ENCODE assay signal across 12 mouse cellular contexts in the genomic region with DNA sequence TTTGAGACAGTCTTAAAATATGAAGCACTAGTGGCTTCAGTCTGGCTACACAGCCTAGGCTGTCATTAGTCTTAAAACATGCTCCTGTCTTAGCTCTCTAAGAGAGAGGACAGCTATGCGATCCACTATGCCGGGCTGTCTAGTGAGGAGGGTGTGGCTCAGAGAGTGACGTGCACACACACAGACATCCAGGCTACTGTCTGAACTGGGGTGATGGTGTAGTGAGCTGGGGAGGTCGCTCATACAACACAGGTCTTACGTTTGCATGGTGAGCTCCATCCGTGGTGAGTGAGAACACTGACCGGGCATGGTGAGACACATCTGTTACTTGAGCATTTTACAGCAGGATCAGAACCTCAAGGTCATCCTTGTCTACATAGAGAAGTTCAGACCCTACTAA. TPM values are rescaled to one million over a fixed set of nuclear protein-coding genes. Genes with fewer than 3 reads are reported as not detected.
DNase-seq lines count a peak whose midpoint lies in the region; ATAC-seq and TF ChIP-seq lines count a peak whose summit lies in the region.
"Had no signal": no experiment of that assay in that cellular context is flagged by ENCODE, and none has a peak within 500 bp of the region (broad histone marks: within the 10 kb centered on the region; RNA-seq: fewer than 3 reads in every experiment).

No protein-coding gene starts in this region.

- no peak overlapping the region for H3K9ac ChIP-seq in heart, embryonic 16.5 days (ENCODE audit: low read length)

- H3K4me2 ChIP-seq in heart, embryonic 16.5 days (ENCODE audit: low read depth, low read length): peak overlapping the region; percentile 77; the same call in 1 of the 2 replicates

- H3K27me3 ChIP-seq in heart, embryonic 16.5 days (ENCODE audit: control insufficient read depth, insufficient read depth, low read length): peaks cover 5% of the 10 kb centered on the region; the same call in 1 of the 2 replicates
- peaks cover 3% of the 10 kb centered on the region; the same call in 1 of the 2 replicates for H3K27me3 ChIP-seq in G1E (ENCODE audit: insufficient read depth, low read length)
- peaks cover 13% of the 10 kb centered on the region for H3K27me3 ChIP-seq in limb, embryonic 10.5 days (ENCODE audit: low read depth, poor library complexity, severe bottlenecking)

- no peak overlapping the region for H3K4me3 ChIP-seq in heart, embryonic 16.5 days (ENCODE audit: low read length)
- peak overlapping the region; percentile 42; the same call in 1 of the 2 replicates for H3K4me3 ChIP-seq in G1E (ENCODE audit: low read depth, low read length)
- no peak overlapping the region; the same call in 1 of the 2 replicates for H3K4me3 ChIP-seq in limb, embryonic 10.5 days

- no peak for TF ChIP-seq CTCF in G1E (IDR thresholded peaks at IDR 0.05; ENCODE audit: low read depth, low read length)

- no peaks in the 10 kb centered on the region for H3K9me3 ChIP-seq in heart, embryonic 16.5 days (replicated peaks; ENCODE audit: control insufficient read depth, low read length)
- H3K9me3 ChIP-seq in G1E (replicated peaks): no peaks in the 10 kb centered on the region
- no peaks in the 10 kb centered on the region for H3K9me3 ChIP-seq in limb, embryonic 10.5 days (replicated peaks)

- no peak for DNase-seq in heart, postnatal 25 days (ENCODE audit: low spot score)
- DNase-seq in A20 (ENCODE audit: low read depth, low spot score) (peak; percentile 81), G1E (ENCODE audit: low spot score) (no peak)
- no peak for DNase-seq in limb, embryonic 10.5 days (ENCODE audit: low spot score)
- no peak for DNase-seq in embryo, embryonic 9.5 days (ENCODE audit: extremely low spot score)
- DNase-seq in right cerebral cortex, postnatal 25 days: no peak
- no peak for DNase-seq in urinary bladder, postnatal 25 days (ENCODE audit: low spot score)
- DNase-seq: cerebellum, adult 8-10 months; layer of hippocampus, adult 9-11 months had no signal

- 81% methylated on average over 7 of the region's 7 CpGs for WGBS in heart, embryonic 16.5 days
- 89% methylated on average over 7 of the region's 7 CpGs for WGBS in limb, embryonic 10.5 days

- peaks cover 22% of the 10 kb centered on the region for H3K4me1 ChIP-seq in heart, embryonic 16.5 days (ENCODE audit: control insufficient read depth, insufficient read depth, low read length)
- peaks cover 58% of the 10 kb centered on the region for H3K4me1 ChIP-seq in G1E (ENCODE audit: insufficient read depth, low read depth, low read length)
- peaks cover 30% of the 10 kb centered on the region for H3K4me1 ChIP-seq in limb, embryonic 10.5 days

- ATAC-seq in heart, embryonic 16.5 days (replicated peaks; ENCODE audit: extremely low read depth, insufficient read depth, low FRiP score): no peak
- no peak for ATAC-seq in G1E (ENCODE audit: extremely low read depth, insufficient number of reproducible peaks, low FRiP score, poor library complexity, severe bottlenecking)

- intact Hi-C loops in heart, postnatal 25 days (cut with DNase I): loop anchor here (2.0 kb wide), 1 partner anchor 250 kb away; no protein-coding TSS in a partner anchor

- H3K27ac ChIP-seq in heart, embryonic 16.5 days (ENCODE audit: low read length): no peak overlapping the region
- 0 out of 2 replicates have a peak overlapping the region, but pooled peaks have one; percentile 84 for H3K27ac ChIP-seq in limb, embryonic 10.5 days

- H3K36me3 ChIP-seq in heart, embryonic 16.5 days (ENCODE audit: control insufficient read depth, insufficient read depth): no peaks in the 10 kb centered on the region
- H3K36me3 ChIP-seq in G1E (replicated peaks): peaks cover 22% of the 10 kb centered on the region
- peaks cover 16% of the 10 kb centered on the region for H3K36me3 ChIP-seq in limb, embryonic 10.5 days

RNA-seq across cellular contexts. Expression of a gene that starts 0.9 kb away (rescaled TPM):
- polyA plus RNA-seq in heart, embryonic 16.5 days (2015; fragmentation: Nextera tagmentation; extraction: Ambion mirVana): 88.9 and 103 TPM in 2 replicates
- total RNA-seq in heart, postnatal 25 days (2021): 10 to 100 TPM; 93.0 to 98.1 TPM
- total RNA-seq in G1E (2014; fragmentation: Nextera tagmentation) (15.3 and 22.0 TPM in 2 replicates), G1E (2017) (15.8 and 22.0 TPM in 2 replicates)
- polyA plus RNA-seq in G1E (2012): 119 and 145 TPM in 2 replicates
- polyA plus RNA-seq in limb, embryonic 10.5 days (2016; fragmentation: Nextera tagmentation; extraction: Ambion mirVana): 79.8 and 85.0 TPM in 2 replicates

RNA-seq across cellular contexts. Expression of a gene that starts 31.7 kb away (rescaled TPM):
- 0.51 and 1.1 TPM in 2 replicates for polyA plus RNA-seq in heart, embryonic 16.5 days (2015; fragmentation: Nextera tagmentation; extraction: Ambion mirVana)
- total RNA-seq in heart, postnatal 25 days (2021): under 1 TPM in 1 of 2 experiments, not detected in 1; 0.31 TPM
- total RNA-seq in G1E (2014; fragmentation: Nextera tagmentation) (2.1 and 4.4 TPM in 2 replicates), G1E (2017) (0.17 and 0.55 TPM in 2 replicates)
- polyA plus RNA-seq in G1E (2012): 2.3 and 3.1 TPM in 2 replicates
- polyA plus RNA-seq in limb, embryonic 10.5 days (2016; fragmentation: Nextera tagmentation; extraction: Ambion mirVana): 0.29 and 0.60 TPM in 2 replicates
- total RNA-seq: megakaryocyte progenitor cell, adult 5-6 weeks had no signal
- polyA plus RNA-seq: liver, adult 2 months had no signal

RNA-seq across cellular contexts. Expression of a gene that starts 31.9 kb away (rescaled TPM):
- polyA plus RNA-seq in heart, embryonic 16.5 days (2015; fragmentation: Nextera tagmentation; extraction: Ambion mirVana): 38.0 and 40.1 TPM in 2 replicates
- total RNA-seq in heart, postnatal 25 days (2021): 10 to 100 TPM; 21.2 to 25.5 TPM
- total RNA-seq in G1E (2014; fragmentation: Nextera tagmentation): 65.0 and 73.8 TPM in 2 replicates
- total RNA-seq in G1E (2017): 82.4 and 114 TPM in 2 replicates
- polyA plus RNA-seq in G1E (2012): 24.7 and 42.9 TPM in 2 replicates
- polyA plus RNA-seq in limb, embryonic 10.5 days (2016; fragmentation: Nextera tagmentation; extraction: Ambion mirVana): 45.3 and 49.8 TPM in 2 replicates

RNA-seq across cellular contexts. Expression of a gene that starts 32.3 kb away (rescaled TPM):
- 18.9 and 21.0 TPM in 2 replicates for polyA plus RNA-seq in heart, embryonic 16.5 days (2015; fragmentation: Nextera tagmentation; extraction: Ambion mirVana)
- total RNA-seq in heart, postnatal 25 days (2021): 10 to 100 TPM; 20.9 to 21.5 TPM
- 11.9 and 12.6 TPM in 2 replicates for total RNA-seq in G1E (2014; fragmentation: Nextera tagmentation)
- 7.2 and 13.2 TPM in 2 replicates for total RNA-seq in G1E (2017)
- polyA plus RNA-seq in G1E (2012): 4.9 and 6.0 TPM in 2 replicates
- polyA plus RNA-seq in limb, embryonic 10.5 days (2016; fragmentation: Nextera tagmentation; extraction: Ambion mirVana): 20.1 and 27.9 TPM in 2 replicates

RNA-seq across cellular contexts. Expression of a gene that starts 40.1 kb away (rescaled TPM):
- 35.7 and 37.8 TPM in 2 replicates for polyA plus RNA-seq in heart, embryonic 16.5 days (2015; fragmentation: Nextera tagmentation; extraction: Ambion mirVana)
- 1 to 10 TPM; 5.4 to 7.6 TPM for total RNA-seq in heart, postnatal 25 days (2021)
- total RNA-seq in G1E (2014; fragmentation: Nextera tagmentation) (10.6 and 12.0 TPM in 2 replicates), G1E (2017) (6.7 and 8.5 TPM in 2 replicates)
- polyA plus RNA-seq in G1E (2012): 12.0 and 19.4 TPM in 2 replicates
- polyA plus RNA-seq in limb, embryonic 10.5 days (2016; fragmentation: Nextera tagmentation; extraction: Ambion mirVana): 29.6 and 35.9 TPM in 2 replicates
